Mouse (Mus musculus) layer of hippocampus, adult 9-10 months (tissue): ENCODE data around the gene Wnt4.

Source experiments
- DNase-seq: peaks from one replicate; pipeline ENCODE4 v3.0.0; 2022; ENCODE audit warnings: low spot score

Gene Wnt4

GRCm38 (mm10) chr4:137279346-137279745 lies 2.1 kb downstream of the Wnt4 start:
- DNase-seq: no peak

- no peak for DNase-seq
Measured at GRCm38 (mm10) chr4:137281273-137281672, 4.0 kb downstream of the Wnt4 start.

- DNase-seq: no peak
Measured at GRCm38 (mm10) chr4:137282122-137282521, 4.8 kb downstream of the Wnt4 start.

GRCm38 (mm10) chr4:137282584-137283406 lies 5.5 kb downstream of the Wnt4 start:
- DNase-seq: no peak

GRCm38 (mm10) chr4:137283407-137283732 lies 6.1 kb downstream of the Wnt4 start:
- no peak for DNase-seq

GRCm38 (mm10) chr4:137285876-137286661 lies 8.8 kb downstream of the Wnt4 start:
- no peak for DNase-seq

- no peak for DNase-seq
Measured at GRCm38 (mm10) chr4:137286662-137286953, 9.3 kb downstream of the Wnt4 start.

- DNase-seq: no peak
Measured at GRCm38 (mm10) chr4:137287206-137287605, 9.9 kb downstream of the Wnt4 start.

GRCm38 (mm10) chr4:137287818-137288217 lies 10.5 kb downstream of the Wnt4 start:
- no peak for DNase-seq

- no peak for DNase-seq
Measured at GRCm38 (mm10) chr4:137289701-137290100, 12.4 kb downstream of the Wnt4 start.

GRCm38 (mm10) chr4:137290250-137290649 lies 13.0 kb downstream of the Wnt4 start:
- DNase-seq: no peak

GRCm38 (mm10) chr4:137292625-137293024 lies 15.3 kb downstream of the Wnt4 start:
- no peak for DNase-seq

GRCm38 (mm10) chr4:137294032-137294431 lies 16.7 kb downstream of the Wnt4 start:
- DNase-seq: no peak

- DNase-seq: no peak
Measured at GRCm38 (mm10) chr4:137294474-137294873, 17.2 kb downstream of the Wnt4 start.

GRCm38 (mm10) chr4:137294951-137295350 lies 17.7 kb downstream of the Wnt4 start:
- DNase-seq: no peak

- no peak for DNase-seq
Measured at GRCm38 (mm10) chr4:137297611-137298010, 20.3 kb downstream of the Wnt4 start.

- no peak for DNase-seq
Measured at GRCm38 (mm10) chr4:137298406-137298805, 21.1 kb downstream of the Wnt4 start.

GRCm38 (mm10) chr4:137300227-137300626 lies 22.9 kb downstream of the Wnt4 start:
- DNase-seq: no peak

GRCm38 (mm10) chr4:137301635-137302034 lies 24.3 kb downstream of the Wnt4 start:
- DNase-seq: no peak

GRCm38 (mm10) chr4:137304106-137304505 lies 26.8 kb downstream of the Wnt4 start:
- DNase-seq: no peak

GRCm38 (mm10) chr4:137305066-137305465 lies 27.8 kb downstream of the Wnt4 start:
- DNase-seq: no peak

GRCm38 (mm10) chr4:137305831-137306576 lies 28.7 kb downstream of the Wnt4 start:
- no peak for DNase-seq

GRCm38 (mm10) chr4:137306577-137306888 lies 29.2 kb downstream of the Wnt4 start:
- DNase-seq: no peak
